Mouse (Mus musculus) kidney, postnatal 14 days (tissue): ENCODE measurements around the gene Adamts15.

Source experiments
- DNase-seq: peaks from one replicate; pipeline ENCODE4 v3.0.0; 2022; ENCODE audit warnings: mixed read lengths

Gene Adamts15

GRCm38 (mm10) chr9:30876552-30876951 lies 45.7 kb downstream of the Adamts15 start:
- DNase-seq = no peak

- DNase-seq = no peak
Observed at GRCm38 (mm10) chr9:30855837-30856236, 66.4 kb downstream of the Adamts15 start.

GRCm38 (mm10) chr9:30851841-30852240 lies 70.4 kb downstream of the Adamts15 start:
- no peak for DNase-seq

GRCm38 (mm10) chr9:30849951-30850350 lies 72.3 kb downstream of the Adamts15 start:
- no peak for DNase-seq

- DNase-seq = no peak
Observed at GRCm38 (mm10) chr9:30849444-30849843, 72.8 kb downstream of the Adamts15 start.
